Mouse (Mus musculus) heart, adult 2 months (tissue): Measurements from ENCODE around the gene Cd4.
"Not testable (repeated sequence)": the region's sequence is repeated elsewhere in the genome, so short reads cannot be mapped to it uniquely, and the experiment has no call there.

Experiments
- EP300 ChIP-seq: fragments of 200-500 bp; IDR thresholded peaks from 2 replicates; pipeline ENCODE4 v1.6.1; 2011; ENCODE audit warnings: low read depth, low read length, control low read depth; ENCODE audit not compliant: insufficient read depth
- POLR2A ChIP-seq: fragments of 200-500 bp; IDR thresholded peaks from 2 replicates; pipeline ENCODE4 v1.6.1; 2011; ENCODE audit warnings: mild to moderate bottlenecking, low read depth, low read length, control low read depth; ENCODE audit not compliant: insufficient read depth

DNA sequence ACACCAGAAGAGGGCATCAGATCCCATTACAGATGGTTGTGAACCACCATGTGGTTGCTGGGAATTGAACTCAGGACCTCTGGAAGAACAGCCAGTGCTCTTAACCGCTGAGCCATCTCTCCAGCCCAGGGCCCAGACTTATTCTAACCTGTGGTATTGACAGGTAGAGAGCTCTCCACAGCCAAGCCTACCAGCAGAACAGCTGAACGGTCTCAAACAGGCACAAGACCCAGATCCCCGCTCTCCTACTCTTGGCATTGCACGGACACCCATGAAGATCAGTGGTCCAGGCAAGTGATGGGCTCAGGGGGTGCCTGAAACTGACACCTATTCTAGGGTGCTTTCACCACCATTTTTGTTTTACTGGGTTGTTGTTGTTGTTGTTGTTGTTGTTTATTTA is 56.8 kb downstream of the Cd4 start:
- not testable (repeated sequence) for TF ChIP-seq POLR2A, EP300
